Mouse (Mus musculus): Measurements from ENCODE around the gene Carm1. TPM values are rescaled to one million over a fixed set of nuclear protein-coding genes. Genes with fewer than 3 reads are reported as not detected.
"Not testable (repeated sequence)": the region's sequence is repeated elsewhere in the genome, so short reads cannot be mapped to it uniquely, and the experiment has no call there.

Gene Carm1
- polyA plus RNA-seq, 1 experiment = 47.7 TPM

DNA sequence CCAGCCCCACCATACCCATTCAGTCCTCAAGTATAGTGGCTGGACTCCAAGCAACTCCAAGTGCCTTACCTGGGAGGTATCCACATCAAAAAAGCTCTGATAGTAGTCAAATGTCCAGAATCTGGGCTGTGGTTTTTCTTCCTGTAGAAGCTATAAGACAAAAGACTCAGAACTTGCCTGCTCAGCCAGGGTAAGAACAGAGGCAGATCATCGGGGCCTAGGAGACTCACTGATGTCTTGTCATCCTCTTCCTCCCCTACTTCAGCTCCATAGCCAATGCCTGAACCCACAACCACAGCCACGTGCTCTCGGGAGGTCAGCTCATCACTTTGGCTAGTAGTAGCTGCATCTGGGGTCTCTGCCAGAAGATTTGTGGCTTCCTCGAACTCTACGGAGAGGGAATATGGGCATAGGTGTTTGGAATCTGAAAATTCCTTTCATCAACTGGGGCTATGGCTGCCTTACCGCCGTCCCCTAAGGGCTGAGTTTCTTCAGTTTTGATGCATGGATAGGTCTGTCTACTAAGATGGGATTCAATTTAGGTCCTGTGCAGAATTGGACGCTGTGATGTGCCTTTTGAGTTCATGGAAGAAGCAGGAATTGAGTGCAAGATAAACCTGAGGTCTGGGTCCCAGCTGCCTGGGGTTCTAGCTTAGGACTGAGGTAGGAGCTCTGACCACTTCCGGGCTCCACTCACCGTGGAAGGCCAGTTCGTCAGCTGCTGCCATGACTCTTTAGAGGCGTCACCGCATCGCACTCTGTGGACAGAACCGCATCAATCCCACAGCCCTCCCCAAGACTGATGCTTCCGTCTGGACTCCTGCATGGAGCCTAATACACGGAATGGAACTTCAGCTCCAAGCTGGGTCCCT lies 45.4 kb downstream of the Carm1 start:
- Histone ChIP-seq H3K27me3 (replicated peaks; ENCODE audit: control insufficient read depth, insufficient read depth, low read length) (no peaks in the 10 kb centered on the region), H3K36me3 (ENCODE audit: control insufficient read depth, insufficient read depth, low read length) (no peaks in the 10 kb centered on the region), H3K4me1 (ENCODE audit: control insufficient read depth, insufficient read depth, low read length) (peaks cover 6% of the 10 kb centered on the region; the same call in 1 of the 2 replicates), H3K4me3 (ENCODE audit: insufficient read depth, low read depth, low read length) (peak overlapping the region; percentile 80), H3K27ac (ENCODE audit: insufficient read depth, low read depth, low read length) (peak overlapping the region; percentile 76)
- no peak for DNase-seq
- 15% methylated on average over 17 of the region's 17 CpGs for WGBS
- TF ChIP-seq POLR2A (IDR thresholded peaks at IDR 0.05; ENCODE audit: low read depth, low read length) (no peak), CTCF (conservative IDR thresholded peaks at IDR 0.05; ENCODE audit: insufficient read depth, insufficient read length, low read depth, low read length) (no peak)

DNA sequence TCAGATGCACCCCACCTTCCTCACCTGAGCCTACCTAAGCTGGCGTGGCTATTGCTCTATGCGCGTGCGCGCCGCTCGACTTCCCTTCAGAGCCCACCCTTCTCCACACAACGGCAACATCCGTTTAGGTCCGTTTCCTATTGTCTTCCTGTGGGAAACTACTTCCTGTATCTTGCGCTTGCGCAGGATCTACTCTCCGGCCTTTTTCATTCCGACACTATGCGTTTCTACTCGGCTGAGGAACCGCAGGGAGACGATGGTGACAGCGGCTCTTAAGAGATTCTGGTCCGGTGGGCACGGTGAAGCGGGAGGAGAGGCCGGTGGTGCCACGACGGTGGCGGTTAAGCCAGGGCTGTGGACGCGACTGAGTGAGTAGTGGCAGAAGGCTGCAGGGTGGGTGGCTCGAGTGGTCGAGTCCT lies 46.0 kb downstream of the Carm1 start, which contains the start of the genes Timm29 and Yipf2:
Gene Timm29, plus strand, starts transcription at position 20 of the 419 bp plus-strand sequence.
Gene Yipf2, minus strand, starts transcription at position 126 of the 419 bp plus-strand sequence.
- peaks cover 6% of the 10 kb centered on the region; the same call in 1 of the 2 replicates for H3K4me1 ChIP-seq (ENCODE audit: control insufficient read depth, insufficient read depth, low read length)
- no peaks in the 10 kb centered on the region for H3K27me3 ChIP-seq (replicated peaks; ENCODE audit: control insufficient read depth, insufficient read depth, low read length)
- no peaks in the 10 kb centered on the region for H3K36me3 ChIP-seq (ENCODE audit: control insufficient read depth, insufficient read depth, low read length)
- WGBS = under 1% methylated on average over 30 of the region's 30 CpGs
- H3K4me3 ChIP-seq (ENCODE audit: insufficient read depth, low read depth, low read length) = peak within 1 kb of the TSS; percentile 80
- H3K27ac ChIP-seq (ENCODE audit: insufficient read depth, low read depth, low read length) = peak within 1 kb of the TSS; percentile 76
- TF ChIP-seq CTCF (conservative IDR thresholded peaks at IDR 0.05; ENCODE audit: insufficient read depth, insufficient read length, low read depth, low read length) (0 out of 2 replicates have a peak, but pooled peaks have one; percentile 2), POLR2A (IDR thresholded peaks at IDR 0.05; ENCODE audit: low read depth, low read length) (peak; percentile 54)
- DNase-seq = peak; percentile 97

DNA sequence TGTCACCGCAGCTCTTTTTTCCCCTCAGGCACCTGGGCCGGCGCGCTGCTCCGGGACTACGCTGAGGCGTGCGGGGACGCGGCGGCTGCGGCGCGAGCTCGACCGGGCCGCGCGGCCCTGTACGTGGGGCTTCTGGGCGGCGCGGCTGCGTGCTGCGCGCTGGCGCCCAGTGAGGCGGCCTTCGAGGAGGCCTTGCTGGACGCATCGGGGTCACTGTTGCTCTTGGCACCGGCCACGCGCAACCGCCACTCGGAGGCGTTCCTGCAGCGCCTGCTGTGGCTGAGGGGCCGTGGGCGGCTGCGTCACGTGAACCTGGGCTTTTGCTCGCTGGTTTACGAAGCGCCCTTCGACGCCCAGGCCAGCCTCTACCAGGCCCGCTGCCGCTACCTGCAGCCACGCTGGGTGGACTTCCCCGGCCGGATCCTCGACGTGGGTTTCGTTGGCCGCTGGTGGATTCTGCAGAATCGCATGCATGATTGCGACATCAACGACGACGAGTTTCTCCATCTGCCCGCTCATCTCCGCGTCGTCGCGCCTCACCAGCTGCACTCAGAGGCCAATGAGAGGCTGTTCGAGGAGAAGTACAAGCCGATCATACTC lies 46.5 kb downstream of the Carm1 start:
- Histone ChIP-seq H3K4me3 (ENCODE audit: insufficient read depth, low read depth, low read length) (peak overlapping the region; percentile 80), H3K27me3 (replicated peaks; ENCODE audit: control insufficient read depth, insufficient read depth, low read length) (no peaks in the 10 kb centered on the region), H3K27ac (ENCODE audit: insufficient read depth, low read depth, low read length) (peak overlapping the region; percentile 61), H3K36me3 (ENCODE audit: control insufficient read depth, insufficient read depth, low read length) (no peaks in the 10 kb centered on the region), H3K4me1 (ENCODE audit: control insufficient read depth, insufficient read depth, low read length) (peaks cover 6% of the 10 kb centered on the region; the same call in 1 of the 2 replicates)
- peak; percentile 54 for DNase-seq
- WGBS = 0% methylated on average over 69 of the region's 69 CpGs
- TF ChIP-seq CTCF (conservative IDR thresholded peaks at IDR 0.05; ENCODE audit: insufficient read depth, insufficient read length, low read depth, low read length) = no peak
- TF ChIP-seq POLR2A (IDR thresholded peaks at IDR 0.05; ENCODE audit: low read depth, low read length) = no peak

DNA sequence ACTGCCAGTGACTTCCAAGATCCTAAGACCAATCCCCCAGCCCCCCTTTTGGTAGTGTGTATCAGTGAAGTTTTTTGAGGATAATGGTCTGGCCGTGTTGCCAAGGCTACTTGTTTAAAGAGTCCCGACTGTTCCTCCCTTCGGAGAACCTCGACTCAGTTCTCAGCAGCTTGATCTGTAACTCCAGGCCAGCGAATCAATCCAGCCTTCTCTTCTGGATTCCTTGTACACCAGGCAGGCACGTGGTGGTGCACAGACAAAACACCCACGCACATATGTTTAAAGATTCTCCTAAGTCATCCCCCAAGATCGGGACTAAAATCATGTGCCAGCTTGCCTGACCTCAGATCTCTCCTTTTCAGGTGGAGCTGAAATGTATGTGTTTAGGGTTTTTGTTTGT lies 47.7 kb downstream of the Carm1 start:
- H3K4me3 ChIP-seq (ENCODE audit: insufficient read depth, low read depth, low read length); H3K27me3 ChIP-seq (replicated peaks; ENCODE audit: control insufficient read depth, insufficient read depth, low read length); DNase-seq; H3K27ac ChIP-seq (ENCODE audit: insufficient read depth, low read depth, low read length); H3K4me1 ChIP-seq (ENCODE audit: control insufficient read depth, insufficient read depth, low read length); H3K36me3 ChIP-seq (ENCODE audit: control insufficient read depth, insufficient read depth, low read length): not testable (repeated sequence)
- 80% methylated on average over 8 of the region's 8 CpGs for WGBS

DNA sequence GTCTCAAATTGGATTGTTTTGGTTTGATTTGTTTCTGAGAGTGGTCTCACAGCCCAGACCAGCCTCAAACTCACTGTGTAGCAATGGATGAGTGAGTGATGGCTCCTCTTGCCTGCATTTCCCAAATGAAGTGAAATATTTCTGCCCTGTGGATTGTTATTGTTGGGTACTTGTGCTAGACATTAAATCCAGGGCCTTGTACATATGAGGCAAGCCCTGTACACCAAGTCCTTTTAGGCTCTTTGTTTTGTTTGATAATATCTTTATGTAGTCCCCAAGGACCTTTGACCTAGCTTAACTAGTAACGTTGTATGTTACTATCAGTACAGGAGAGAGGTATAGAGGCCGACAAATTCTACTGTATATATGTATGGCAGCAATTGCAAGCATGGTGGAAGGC lies 48.1 kb downstream of the Carm1 start:
- Histone ChIP-seq H3K36me3 (ENCODE audit: control insufficient read depth, insufficient read depth, low read length) (no peaks in the 10 kb centered on the region), H3K27me3 (replicated peaks; ENCODE audit: control insufficient read depth, insufficient read depth, low read length) (no peaks in the 10 kb centered on the region), H3K4me3 (ENCODE audit: insufficient read depth, low read depth, low read length) (no peak overlapping the region), H3K4me1 (ENCODE audit: control insufficient read depth, insufficient read depth, low read length) (peaks cover 6% of the 10 kb centered on the region; the same call in 1 of the 2 replicates), H3K27ac (ENCODE audit: insufficient read depth, low read depth, low read length) (no peak overlapping the region)
- DNase-seq = no peak
- TF ChIP-seq POLR2A (IDR thresholded peaks at IDR 0.05; ENCODE audit: low read depth, low read length) (no peak), CTCF (conservative IDR thresholded peaks at IDR 0.05; ENCODE audit: insufficient read depth, insufficient read length, low read depth, low read length) (no peak)
- 67% methylated on average over 2 of the region's 2 CpGs for WGBS

DNA sequence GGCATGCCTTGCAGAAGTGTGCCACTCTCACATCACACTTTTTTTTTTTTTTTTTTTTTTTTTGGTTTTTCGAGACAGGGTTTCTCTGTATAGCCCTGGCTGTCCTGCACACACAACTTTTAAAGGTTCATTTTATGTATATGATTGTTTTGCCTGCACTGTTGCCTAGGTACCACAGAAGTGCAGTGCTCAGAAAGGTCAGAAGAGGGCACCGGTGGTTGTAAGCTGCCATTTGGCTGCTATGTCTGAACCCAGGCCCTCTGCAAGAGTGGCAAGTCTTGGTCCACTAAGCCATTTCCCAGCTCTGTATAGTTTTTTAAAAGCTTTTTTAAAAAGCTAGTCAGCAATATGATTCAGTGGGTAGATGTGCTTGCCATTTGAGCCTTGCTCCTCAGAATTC lies 51.5 kb downstream of the Carm1 start:
- Histone ChIP-seq H3K36me3 (ENCODE audit: control insufficient read depth, insufficient read depth, low read length) (no peaks in the 10 kb centered on the region), H3K27ac (ENCODE audit: insufficient read depth, low read depth, low read length) (no peak overlapping the region), H3K4me1 (ENCODE audit: control insufficient read depth, insufficient read depth, low read length) (peaks cover 4% of the 10 kb centered on the region; the same call in 1 of the 2 replicates), H3K27me3 (replicated peaks; ENCODE audit: control insufficient read depth, insufficient read depth, low read length) (no peaks in the 10 kb centered on the region), H3K4me3 (ENCODE audit: insufficient read depth, low read depth, low read length) (no peak overlapping the region)
- TF ChIP-seq CTCF (conservative IDR thresholded peaks at IDR 0.05; ENCODE audit: insufficient read depth, insufficient read length, low read depth, low read length) (peak; percentile 35; the same call in 1 of the 2 replicates), POLR2A (IDR thresholded peaks at IDR 0.05; ENCODE audit: low read depth, low read length) (no peak)
- WGBS = 37% methylated on average over 2 of the region's 2 CpGs
- DNase-seq = no peak

DNA sequence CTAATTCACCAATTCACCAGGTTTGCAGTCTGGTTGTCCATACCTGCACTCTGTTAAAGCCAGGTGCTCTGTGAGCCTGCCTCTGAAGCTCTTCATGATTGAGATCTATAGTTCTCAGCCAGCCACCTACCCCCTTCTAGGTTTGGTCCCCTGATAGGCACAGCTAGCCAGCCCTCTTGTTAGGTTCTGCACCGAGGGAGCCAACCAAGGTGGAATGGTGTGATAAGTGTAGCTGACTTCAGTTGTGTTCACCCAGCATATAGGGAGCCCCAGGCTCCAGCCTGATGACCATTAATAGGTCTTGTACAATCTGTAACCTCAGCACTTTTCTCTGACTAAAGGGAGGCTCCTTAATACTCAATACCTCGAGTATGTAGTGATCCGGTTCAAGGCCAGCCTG lies 53.5 kb downstream of the Carm1 start:
- H3K36me3 ChIP-seq (ENCODE audit: control insufficient read depth, insufficient read depth, low read length) = no peaks in the 10 kb centered on the region
- TF ChIP-seq POLR2A (IDR thresholded peaks at IDR 0.05; ENCODE audit: low read depth, low read length) = no peak
- TF ChIP-seq CTCF (conservative IDR thresholded peaks at IDR 0.05; ENCODE audit: insufficient read depth, insufficient read length, low read depth, low read length) = no peak
- no peak overlapping the region for H3K27ac ChIP-seq (ENCODE audit: insufficient read depth, low read depth, low read length)
- no peaks in the 10 kb centered on the region for H3K27me3 ChIP-seq (replicated peaks; ENCODE audit: control insufficient read depth, insufficient read depth, low read length)
- no peaks in the 10 kb centered on the region; the same call in 1 of the 2 replicates for H3K4me1 ChIP-seq (ENCODE audit: control insufficient read depth, insufficient read depth, low read length)
- no peak overlapping the region for H3K4me3 ChIP-seq (ENCODE audit: insufficient read depth, low read depth, low read length)
- 75% methylated on average over 3 of the region's 3 CpGs for WGBS
- DNase-seq = no peak
